Mouse (Mus musculus) myocyte (in vitro differentiated cells): ENCODE measurements at regions not wholly inside any gene's neighbourhood (a gene's known extent, or its start where the extent isn't known, plus 50 kb on each side); places are given as distances from the start of the nearest gene placed in this dataset.

Source experiments
- H3K27me3 ChIP-seq: one replicate; pipeline ENCODE4 v1.6.1; 2011; ENCODE audit not compliant: control insufficient read depth, insufficient read depth, insufficient read length
- H3K36me3 ChIP-seq: one replicate; pipeline ENCODE4 v1.6.1; 2011; ENCODE audit not compliant: control insufficient read depth, insufficient read depth
- H3K4me2 ChIP-seq: one replicate; pipeline ENCODE4 v1.6.1; 2011; ENCODE audit warnings: low read depth, control low read depth
- H3K4me3 ChIP-seq: one replicate; pipeline ENCODE4 v1.5.1; 2011; ENCODE audit warnings: mild to moderate bottlenecking, control low read depth, moderate library complexity
- H3K79me2 ChIP-seq: one replicate; pipeline ENCODE4 v1.6.1; 2011; ENCODE audit not compliant: control insufficient read depth, insufficient read depth
- H3ac ChIP-seq: one replicate; pipeline ENCODE4 v1.6.1; 2011; ENCODE audit not compliant: control insufficient read depth, insufficient read length
- CEBPB ChIP-seq: IDR thresholded peaks from 2 replicates; pipeline ENCODE4 v1.6.1; 2011; ENCODE audit warnings: mild to moderate bottlenecking, moderate library complexity; ENCODE audit not compliant: poor library complexity, insufficient read depth, severe bottlenecking
- E2F4 ChIP-seq: IDR thresholded peaks from one replicate; pipeline ENCODE4 v1.6.1; 2011; ENCODE audit warnings: mild to moderate bottlenecking, control low read depth, moderate library complexity; ENCODE audit not compliant: insufficient read depth
- MAX ChIP-seq: IDR thresholded peaks from one replicate; pipeline ENCODE4 v1.6.1; 2011; ENCODE audit warnings: low read depth, mild to moderate bottlenecking, control low read depth
- MYOD1 ChIP-seq, 3 experiments: IDR thresholded peaks; one replicate each; pipeline ENCODE4 v1.6.1; 2011; ENCODE audit warnings: control low read depth in 2 of 3, low read depth in 2 of 3, mild to moderate bottlenecking in 2 of 3, moderate library complexity in 1 of 3; ENCODE audit not compliant: insufficient read length in 2 of 3, control insufficient read depth in 1 of 3
- MYOG ChIP-seq, 3 experiments: IDR thresholded peaks; one replicate each; pipeline ENCODE4 v1.6.1; 2011; ENCODE audit warnings: control low read depth in 2 of 3, low read depth in 2 of 3, mild to moderate bottlenecking in 2 of 3; ENCODE audit not compliant: insufficient read length in 2 of 3, control insufficient read depth in 1 of 3, insufficient read depth in 1 of 3
- POLR2A ChIP-seq: IDR thresholded peaks from one replicate; pipeline ENCODE4 v1.6.1; 2011; ENCODE audit warnings: low read depth, mild to moderate bottlenecking, control low read depth, moderate library complexity; ENCODE audit not compliant: insufficient read length
- POLR2AphosphoS2 ChIP-seq: IDR thresholded peaks from one replicate; pipeline ENCODE4 v1.6.1; 2011; ENCODE audit warnings: low read depth, control low read depth; ENCODE audit not compliant: insufficient read length
- REST ChIP-seq: IDR thresholded peaks from one replicate; pipeline ENCODE4 v1.6.1; 2011; ENCODE audit warnings: mild to moderate bottlenecking, control low read depth, moderate library complexity; ENCODE audit not compliant: insufficient read depth, insufficient read length
- SRF ChIP-seq: IDR thresholded peaks from one replicate; pipeline ENCODE4 v1.6.1; 2011; ENCODE audit warnings: low read depth; ENCODE audit not compliant: control insufficient read depth, insufficient read length
- TCF12 ChIP-seq: IDR thresholded peaks from one replicate; pipeline ENCODE4 v1.6.1; 2011; ENCODE audit warnings: mild to moderate bottlenecking, control low read depth; ENCODE audit not compliant: poor library complexity, insufficient read depth, severe bottlenecking
- TCF3 ChIP-seq: IDR thresholded peaks from one replicate; pipeline ENCODE4 v1.6.1; 2011; ENCODE audit warnings: low read depth, control low read depth; ENCODE audit not compliant: insufficient read length
- USF1 ChIP-seq: IDR thresholded peaks from one replicate; pipeline ENCODE4 v1.6.1; 2011; ENCODE audit warnings: low read depth, mild to moderate bottlenecking, control low read depth, moderate library complexity

DNA sequence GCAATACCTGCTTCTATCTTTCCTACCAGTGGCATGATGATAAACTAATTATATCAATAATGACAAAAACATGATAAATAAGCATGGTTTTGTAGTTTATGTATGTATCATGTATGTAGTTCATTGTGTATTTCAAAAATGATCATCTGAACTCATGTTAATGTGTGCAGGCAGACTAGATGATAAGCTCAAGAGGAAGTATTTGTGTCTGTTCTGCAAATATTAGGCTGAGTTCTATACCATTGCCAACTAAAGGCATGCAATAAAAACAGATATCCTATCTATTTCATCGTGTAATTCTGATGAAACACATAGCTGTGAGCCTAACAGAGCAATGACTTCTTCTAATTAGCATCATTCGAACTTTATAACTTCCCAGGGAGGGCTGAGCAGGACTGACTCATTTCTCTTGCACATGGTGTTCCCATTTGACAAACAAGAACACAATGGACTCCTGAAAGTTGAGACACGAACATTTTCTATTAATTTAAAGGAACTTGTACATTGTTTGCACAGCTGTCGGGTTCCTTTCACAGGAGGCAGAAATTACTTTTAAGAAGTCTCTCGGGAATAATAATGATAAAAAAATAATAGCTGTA lies 74.3 kb downstream of the Rgs2 start:
- Histone ChIP-seq H3K36me3 (no peaks in the 10 kb centered on the region), H3ac (no peak overlapping the region), H3K4me3 (no peak overlapping the region), H3K79me2 (no peaks in the 10 kb centered on the region), H3K27me3 (no peaks in the 10 kb centered on the region), H3K4me2 (no peak overlapping the region)
- no peak for TF ChIP-seq REST

GRCm38 (mm10) chr1:143922499-143922898 lies 81.5 kb downstream of the Rgs2 start:
- Histone ChIP-seq H3ac (no peak overlapping the region), H3K36me3 (no peaks in the 10 kb centered on the region), H3K4me2 (no peak overlapping the region), H3K27me3 (no peaks in the 10 kb centered on the region), H3K79me2 (no peaks in the 10 kb centered on the region), H3K4me3 (no peak overlapping the region)
- TF ChIP-seq MYOD1 (IDR thresholded peaks at IDR 0.05; ENCODE audit: control insufficient read depth in 1 of 3, insufficient read length in 2 of 3, low read depth in 2 of 3) (no peak), REST (no peak), E2F4 (no peak), POLR2AphosphoS2 (no peak), SRF (no peak), USF1 (no peak), CEBPB (no peak), MYOG (IDR thresholded peaks at IDR 0.05; ENCODE audit: control insufficient read depth in 1 of 3, insufficient read depth in 1 of 3, insufficient read length in 2 of 3, low read depth in 2 of 3) (no peak), POLR2A (no peak), MAX (no peak)

GRCm38 (mm10) chr1:143920256-143920655 lies 83.7 kb downstream of the Rgs2 start:
- Histone ChIP-seq H3K4me2 (no peak overlapping the region), H3K36me3 (no peaks in the 10 kb centered on the region), H3ac (no peak overlapping the region), H3K79me2 (no peaks in the 10 kb centered on the region), H3K4me3 (no peak overlapping the region), H3K27me3 (no peaks in the 10 kb centered on the region)
- no peak for TF ChIP-seq MYOG (IDR thresholded peaks at IDR 0.05; ENCODE audit: control insufficient read depth in 1 of 3, insufficient read depth in 1 of 3, insufficient read length in 2 of 3, low read depth in 2 of 3)
- no peak for TF ChIP-seq SRF
- no peak for TF ChIP-seq POLR2AphosphoS2
- no peak for TF ChIP-seq MYOD1 (IDR thresholded peaks at IDR 0.05; ENCODE audit: control insufficient read depth in 1 of 3, insufficient read length in 2 of 3, low read depth in 2 of 3)
- no peak for TF ChIP-seq E2F4
- TF ChIP-seq CEBPB, result no peak
- TF ChIP-seq POLR2A, result no peak
- no peak for TF ChIP-seq USF1
- TF ChIP-seq TCF3, result no peak
- TF ChIP-seq MAX, result no peak
- TF ChIP-seq REST, result no peak
- TF ChIP-seq TCF12, result no peak

GRCm38 (mm10) chr1:143918949-143919348 lies 85.0 kb downstream of the Rgs2 start:
- Histone ChIP-seq H3K79me2 (no peaks in the 10 kb centered on the region), H3K36me3 (no peaks in the 10 kb centered on the region), H3K27me3 (no peaks in the 10 kb centered on the region), H3K4me3 (no peak overlapping the region), H3K4me2 (peak overlapping the region; percentile 4), H3ac (no peak overlapping the region)
- TF ChIP-seq SRF (no peak), MYOG (IDR thresholded peaks at IDR 0.05; ENCODE audit: control insufficient read depth in 1 of 3, insufficient read depth in 1 of 3, insufficient read length in 2 of 3, low read depth in 2 of 3) (no peak), TCF12 (no peak)

DNA sequence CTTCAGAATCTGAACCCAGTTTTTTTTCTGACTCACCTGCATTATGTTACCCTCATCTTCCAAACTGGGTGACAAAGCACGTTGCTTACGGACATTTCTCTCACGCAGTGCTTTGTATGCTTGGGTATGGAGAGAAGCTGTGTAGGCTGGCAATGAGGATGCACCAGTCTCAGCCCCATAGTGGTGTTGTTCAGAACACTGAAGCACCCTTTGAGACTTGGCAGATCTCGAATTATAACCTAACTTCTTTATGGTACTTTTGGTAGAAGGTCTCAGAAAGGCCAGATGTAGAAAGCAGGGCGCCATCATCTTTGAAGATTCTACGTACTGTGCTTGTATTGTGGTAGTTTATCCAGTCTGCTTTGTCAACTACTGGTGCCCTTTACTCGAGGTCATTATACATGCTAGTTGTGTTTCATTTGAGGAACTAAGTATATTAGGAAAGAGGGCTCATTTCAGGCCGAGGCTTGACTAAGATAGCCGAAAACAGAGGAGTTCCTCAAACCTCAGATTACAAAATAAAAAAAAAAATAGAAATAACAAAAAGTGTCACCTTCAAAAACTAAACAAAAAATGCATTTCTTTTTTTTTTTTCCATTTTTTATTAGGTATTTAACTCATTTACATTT lies 85.7 kb downstream of the Rgs2 start:
- no peak for TF ChIP-seq USF1
- TF ChIP-seq POLR2AphosphoS2, result no peak
- TF ChIP-seq REST, result no peak
- no peak for TF ChIP-seq CEBPB
- no peak for TF ChIP-seq TCF12
- TF ChIP-seq SRF, result no peak
- H3K36me3 ChIP-seq, result no peaks in the 10 kb centered on the region
- H3K79me2 ChIP-seq, result no peaks in the 10 kb centered on the region
- H3K4me3 ChIP-seq, result no peak overlapping the region
- H3K4me2 ChIP-seq, result no peak overlapping the region
- no peaks in the 10 kb centered on the region for H3K27me3 ChIP-seq
- no peak overlapping the region for H3ac ChIP-seq

GRCm38 (mm10) chr1:143917623-143918022 lies 86.3 kb downstream of the Rgs2 start:
- no peaks in the 10 kb centered on the region for H3K36me3 ChIP-seq
- no peaks in the 10 kb centered on the region for H3K27me3 ChIP-seq
- no peaks in the 10 kb centered on the region for H3K79me2 ChIP-seq
- no peak overlapping the region for H3K4me2 ChIP-seq
- H3ac ChIP-seq, result no peak overlapping the region
- TF ChIP-seq TCF12 (no peak), MAX (no peak), SRF (no peak), USF1 (peak; percentile 66)
- no peak overlapping the region for H3K4me3 ChIP-seq
